Mouse (Mus musculus) intestine, embryonic 16.5 days (tissue): ENCODE measurements around the gene 1700028J19Rik. TPM values are rescaled to one million over a fixed set of nuclear protein-coding genes. Genes with fewer than 3 reads are reported as not detected.

ENCODE experiments used
- ATAC-seq: fragments of 200-750 bp; cut with Nextera tagmentation; 2 replicates; pipeline ENCODE4 v1.8.0; 2017; ENCODE audit warnings: moderate TSS enrichment, moderate library complexity
- H3K27ac ChIP-seq: fragments of 300-500 bp; sonication (generic); 2 replicates; pipeline ENCODE4 v1.5.1; 2014; ENCODE audit warnings: mild to moderate bottlenecking, low read length
- H3K27me3 ChIP-seq: fragments of 300-500 bp; sonication (generic); replicated peaks from 2 replicates; pipeline ENCODE4 v1.6.1; 2014; ENCODE audit warnings: low read length, control low read depth, mixed read lengths; ENCODE audit not compliant: control insufficient read depth, insufficient read depth
- H3K36me3 ChIP-seq: fragments of 300-500 bp; sonication (generic); 2 replicates; pipeline ENCODE4 v1.6.1; 2014; ENCODE audit warnings: low read length, control low read depth; ENCODE audit not compliant: control insufficient read depth, insufficient read depth
- H3K4me1 ChIP-seq: fragments of 300-500 bp; sonication (generic); 2 replicates; pipeline ENCODE4 v1.6.1; 2014; ENCODE audit warnings: low read length, control low read depth, mixed read lengths; ENCODE audit not compliant: control insufficient read depth, insufficient read depth
- H3K4me2 ChIP-seq: fragments of 300-500 bp; sonication (generic); 2 replicates; pipeline ENCODE4 v1.6.1; 2014; ENCODE audit warnings: low read depth, low read length, control low read depth
- H3K4me3 ChIP-seq: fragments of 300-500 bp; sonication (generic); 2 replicates; pipeline ENCODE4 v1.5.1; 2014; ENCODE audit warnings: mild to moderate bottlenecking, low read length
- H3K9ac ChIP-seq: fragments of 300-500 bp; sonication (generic); 2 replicates; pipeline ENCODE4 v1.6.1; 2014; ENCODE audit warnings: low read depth, low read length
- H3K9me3 ChIP-seq: fragments of 300-500 bp; sonication (generic); 2 replicates; pipeline ENCODE4 v1.6.1; 2016; ENCODE audit warnings: low read length, control low read depth; ENCODE audit not compliant: control insufficient read depth
- WGBS: fragments of 180-500 bp; shearing (Covaris S2); extraction: QIAGEN DNeasy Blood & Tissue Kit; methylation state at CpG from one replicate; pipeline ENCODE4 v1.1.7; 2014; 5-methylcytosine and 5-hydroxymethylcytosine counted together
- polyA plus RNA-seq: library from polyadenylated mRNA; unstranded; fragments of >200 nt; fragmentation: Nextera tagmentation; extraction: Ambion mirVana; gene quantifications from 2 replicates; pipeline ENCODE4 v1.2.1, GENCODE M21; 2015

The 1700028J19Rik gene
- polyA plus RNA-seq, 1 experiment from 2014 or later = 1.6 TPM

GRCm38 (mm10) chr7:44274096-44274495 is 27.6 kb upstream of the 1700028J19Rik start:
- Histone ChIP-seq H3K4me2 (no peak overlapping the region), H3K9ac (no peak overlapping the region), H3K36me3 (no peaks in the 10 kb centered on the region), H3K27ac (no peak overlapping the region), H3K9me3 (no peaks in the 10 kb centered on the region), H3K4me3 (no peak overlapping the region), H3K4me1 (no peaks in the 10 kb centered on the region), H3K27me3 (peaks cover 6% of the 10 kb centered on the region; the same call in 1 of the 2 replicates)
- 30% methylated on average over 11 of the region's 11 CpGs for WGBS
- no peak for ATAC-seq

DNA sequence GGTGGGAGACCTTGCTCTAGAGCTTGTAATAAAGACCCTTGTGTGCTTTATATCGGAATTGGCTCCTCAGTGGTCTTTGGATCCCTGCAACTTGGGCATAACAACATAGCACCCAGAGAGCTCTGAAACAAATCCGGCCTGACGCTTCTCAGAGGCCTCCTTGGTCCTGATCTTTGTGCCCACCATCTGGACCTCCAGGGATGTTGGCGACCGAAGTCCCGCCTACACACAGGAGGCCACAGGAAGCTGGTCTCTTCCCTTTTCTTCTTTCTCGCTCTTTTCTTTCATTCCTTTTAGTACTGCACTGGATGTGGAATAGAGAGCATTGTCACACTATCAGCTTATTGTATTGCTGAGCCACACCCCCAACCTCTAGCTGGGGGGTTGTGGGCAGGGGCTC is 27.0 kb upstream of the 1700028J19Rik start:
- ATAC-seq = no peak
- H3K9ac ChIP-seq = no peak overlapping the region
- no peak overlapping the region for H3K4me2 ChIP-seq
- H3K4me3 ChIP-seq = no peak overlapping the region
- H3K27me3 ChIP-seq = peaks cover 6% of the 10 kb centered on the region; the same call in 1 of the 2 replicates
- 74% methylated on average over 7 of the region's 7 CpGs for WGBS
- no peaks in the 10 kb centered on the region for H3K36me3 ChIP-seq
- H3K9me3 ChIP-seq = no peaks in the 10 kb centered on the region
- H3K4me1 ChIP-seq = no peaks in the 10 kb centered on the region
- H3K27ac ChIP-seq = no peak overlapping the region

DNA sequence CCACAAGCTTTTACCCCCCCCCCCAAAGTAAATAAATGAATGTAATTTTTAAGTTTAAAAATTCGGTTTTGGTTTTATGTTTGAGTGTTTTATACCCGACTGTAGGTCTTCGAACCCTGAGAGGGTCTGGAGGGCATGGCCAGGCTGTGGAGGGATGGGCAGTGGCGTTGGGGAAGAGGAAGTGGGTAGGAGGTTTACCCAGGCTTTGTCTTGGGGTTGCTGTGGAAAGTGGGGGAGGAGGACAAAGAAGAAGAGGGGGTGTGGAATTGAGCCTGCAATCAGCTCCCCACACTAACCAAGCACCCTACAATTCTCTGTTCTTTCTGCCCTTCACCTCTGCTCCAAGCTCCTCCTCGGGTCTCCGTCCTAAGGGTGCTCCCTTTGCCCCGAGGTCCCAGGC is 26.1 kb upstream of the 1700028J19Rik start:
- Histone ChIP-seq H3K4me3 (no peak overlapping the region), H3K4me2 (no peak overlapping the region), H3K9ac (no peak overlapping the region), H3K4me1 (no peaks in the 10 kb centered on the region), H3K9me3 (no peaks in the 10 kb centered on the region), H3K27ac (no peak overlapping the region), H3K27me3 (peaks cover 6% of the 10 kb centered on the region; the same call in 1 of the 2 replicates), H3K36me3 (no peaks in the 10 kb centered on the region)
- no peak for ATAC-seq
- 89% methylated on average over 7 of the region's 7 CpGs for WGBS

- Histone ChIP-seq H3K27ac (no peak overlapping the region), H3K36me3 (no peaks in the 10 kb centered on the region), H3K4me3 (no peak overlapping the region), H3K9me3 (no peaks in the 10 kb centered on the region), H3K9ac (no peak overlapping the region), H3K4me1 (no peaks in the 10 kb centered on the region), H3K27me3 (peaks cover 6% of the 10 kb centered on the region; the same call in 1 of the 2 replicates), H3K4me2 (no peak overlapping the region)
- no peak for ATAC-seq
- WGBS = 69% methylated on average over 2 of the region's 2 CpGs
Observed at GRCm38 (mm10) chr7:44271309-44271708, 24.8 kb upstream of the 1700028J19Rik start.

GRCm38 (mm10) chr7:44269397-44269796 is 22.9 kb upstream of the 1700028J19Rik start:
- Histone ChIP-seq H3K9me3 (no peaks in the 10 kb centered on the region), H3K4me2 (no peak overlapping the region), H3K4me3 (no peak overlapping the region), H3K4me1 (no peaks in the 10 kb centered on the region), H3K36me3 (no peaks in the 10 kb centered on the region), H3K27ac (no peak overlapping the region), H3K27me3 (peaks cover 7% of the 10 kb centered on the region; the same call in 1 of the 2 replicates), H3K9ac (no peak overlapping the region)
- 87% methylated on average over 2 of the region's 2 CpGs for WGBS
- no peak for ATAC-seq

GRCm38 (mm10) chr7:44268117-44268516 is 21.6 kb upstream of the 1700028J19Rik start:
- Histone ChIP-seq H3K4me1 (no peaks in the 10 kb centered on the region), H3K27ac (no peak overlapping the region), H3K27me3 (peaks cover 7% of the 10 kb centered on the region; the same call in 1 of the 2 replicates), H3K9ac (no peak overlapping the region), H3K4me3 (no peak overlapping the region), H3K36me3 (no peaks in the 10 kb centered on the region), H3K9me3 (no peaks in the 10 kb centered on the region), H3K4me2 (no peak overlapping the region)
- ATAC-seq = no peak
- whole genome bisulfite sequencing = 73% methylated on average over 11 of the region's 11 CpGs

- H3K9me3 ChIP-seq = no peaks in the 10 kb centered on the region
- no peaks in the 10 kb centered on the region for H3K36me3 ChIP-seq
- ATAC-seq = peak; percentile 83
- H3K4me1 ChIP-seq = no peaks in the 10 kb centered on the region
- 3% methylated on average over 34 of the region's 34 CpGs for WGBS
- H3K4me2 ChIP-seq = peak overlapping the region; percentile 49
- H3K4me3 ChIP-seq = peak overlapping the region; percentile 20; the same call in 1 of the 2 replicates
- no peak overlapping the region for H3K9ac ChIP-seq
- no peak overlapping the region for H3K27ac ChIP-seq
- H3K27me3 ChIP-seq = peaks cover 10% of the 10 kb centered on the region; the same call in 1 of the 2 replicates
Observed at GRCm38 (mm10) chr7:44262791-44263643, 16.5 kb upstream of the 1700028J19Rik start.

DNA sequence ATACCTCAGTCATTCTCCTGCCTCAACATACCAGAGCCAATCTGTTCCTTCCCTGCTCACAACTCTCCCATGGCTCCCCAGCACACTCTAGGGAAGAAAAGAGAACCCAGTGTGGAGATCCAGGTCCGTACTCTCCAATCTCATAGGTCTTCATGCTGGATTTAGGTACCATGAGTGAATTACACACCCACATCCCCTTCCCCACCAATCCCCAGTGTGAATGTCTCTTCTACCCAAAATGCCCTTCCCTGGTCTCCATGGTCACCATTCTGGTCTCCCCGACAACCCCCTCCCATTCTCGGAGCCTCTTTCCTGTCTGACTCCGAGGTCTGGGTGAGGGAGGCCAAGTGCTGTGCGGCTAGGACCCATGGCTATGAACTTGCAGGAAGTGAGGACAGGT is 14.7 kb upstream of the 1700028J19Rik start, which contains the start of gene Gm15517:
TSS of gene Gm15517 (plus strand) at position 301 of the 400 bp plus-strand sequence.
- no peaks in the 10 kb centered on the region for H3K36me3 ChIP-seq
- no peak within 1 kb of the TSS for H3K4me2 ChIP-seq
- 41% methylated on average over 5 of the region's 5 CpGs for WGBS
- peaks cover 10% of the 10 kb centered on the region; the same call in 1 of the 2 replicates for H3K27me3 ChIP-seq
- ATAC-seq = no peak
- H3K4me1 ChIP-seq = no peaks in the 10 kb centered on the region
- H3K9ac ChIP-seq = no peak within 1 kb of the TSS
- no peak within 1 kb of the TSS for H3K27ac ChIP-seq
- H3K4me3 ChIP-seq = no peak within 1 kb of the TSS
- H3K9me3 ChIP-seq = no peaks in the 10 kb centered on the region

DNA sequence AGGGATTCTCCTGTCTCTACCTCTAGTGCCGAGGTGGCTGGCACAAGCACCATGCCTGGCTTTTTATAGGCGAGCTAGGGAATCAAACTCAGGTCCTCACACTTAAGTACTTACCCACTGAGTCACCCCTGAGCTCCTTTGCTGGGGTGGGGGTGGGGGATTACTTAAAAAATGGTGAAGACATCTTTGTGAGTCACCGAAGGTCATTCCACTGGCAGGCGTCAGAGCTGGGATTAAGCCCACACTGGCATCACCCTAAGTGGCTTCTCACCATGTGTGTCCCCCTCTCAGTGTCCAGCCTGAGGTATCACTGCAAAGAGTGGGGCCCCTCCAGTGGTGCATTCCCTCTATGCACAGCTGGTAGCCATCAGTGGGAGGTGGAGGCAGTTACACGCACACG is 13.9 kb upstream of the 1700028J19Rik start:
- no peak for ATAC-seq
- no peaks in the 10 kb centered on the region for H3K4me1 ChIP-seq
- H3K4me2 ChIP-seq = no peak overlapping the region

More for the DNA sequence above, 13.9 kb upstream of the 1700028J19Rik start:
- Histone ChIP-seq H3K27ac (no peak overlapping the region), H3K36me3 (no peaks in the 10 kb centered on the region), H3K4me3 (no peak overlapping the region), H3K9ac (no peak overlapping the region), H3K9me3 (no peaks in the 10 kb centered on the region), H3K27me3 (peaks cover 10% of the 10 kb centered on the region; the same call in 1 of the 2 replicates)
- 69% methylated on average over 6 of the region's 6 CpGs for WGBS
